Mouse (Mus musculus): Measurements from ENCODE around the gene Palm2. TPM values are rescaled to one million over a fixed set of nuclear protein-coding genes. Genes with fewer than 3 reads are reported as not detected.
A peak's percentile ranks its signal among the peaks of the same experiment; 100 is the strongest.

Gene Palm2
- polyA plus RNA-seq, 1 experiment from 2014 or later: 9.7 TPM

GRCm38 (mm10) chr4:57656861-57657260 is 222.8 kb downstream of the Palm2 start:
- Histone ChIP-seq H3K27ac (no peak overlapping the region), H3K9me3 (no peaks in the 10 kb centered on the region), H3K4me3 (no peak overlapping the region), H3K4me1 (no peaks in the 10 kb centered on the region), H3K36me3 (peaks cover 36% of the 10 kb centered on the region), H3K27me3 (no peaks in the 10 kb centered on the region), H3K4me2 (replicated peaks) (no peak overlapping the region), H3K9ac (no peak overlapping the region)
- no peak for ATAC-seq (ENCODE audit: low FRiP score, low read depth)
- 81% methylated on average over 3 of the region's 3 CpGs for WGBS

DNA sequence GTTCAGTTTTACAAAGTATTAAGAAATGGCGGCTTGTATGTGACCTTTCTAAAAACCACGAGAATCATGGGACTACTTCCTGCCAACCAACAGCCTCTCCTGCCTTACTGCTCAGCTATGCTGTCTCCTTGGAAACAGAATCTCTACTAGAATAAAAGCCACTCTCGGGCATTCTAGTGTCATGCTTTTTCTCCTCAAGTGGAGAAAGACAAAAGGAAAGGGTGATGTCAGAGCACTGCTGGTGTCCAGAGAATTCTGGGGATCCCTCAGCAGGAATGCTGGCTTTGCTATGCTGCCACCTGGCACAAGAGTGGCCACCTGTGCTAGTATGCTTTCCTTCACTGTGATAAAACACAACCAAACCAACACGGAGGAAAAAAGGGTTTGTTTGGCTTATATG is 226.4 kb downstream of the Palm2 start:
- WGBS: 32% methylated on average over 4 of the region's 4 CpGs
- Histone ChIP-seq H3K4me3 (no peak overlapping the region), H3K4me1 (no peaks in the 10 kb centered on the region), H3K9ac (no peak overlapping the region), H3K9me3 (no peaks in the 10 kb centered on the region), H3K36me3 (peaks cover 35% of the 10 kb centered on the region), H3K27ac (no peak overlapping the region), H3K27me3 (no peaks in the 10 kb centered on the region), H3K4me2 (replicated peaks) (no peak overlapping the region)
- no peak for ATAC-seq (ENCODE audit: low FRiP score, low read depth)

DNA sequence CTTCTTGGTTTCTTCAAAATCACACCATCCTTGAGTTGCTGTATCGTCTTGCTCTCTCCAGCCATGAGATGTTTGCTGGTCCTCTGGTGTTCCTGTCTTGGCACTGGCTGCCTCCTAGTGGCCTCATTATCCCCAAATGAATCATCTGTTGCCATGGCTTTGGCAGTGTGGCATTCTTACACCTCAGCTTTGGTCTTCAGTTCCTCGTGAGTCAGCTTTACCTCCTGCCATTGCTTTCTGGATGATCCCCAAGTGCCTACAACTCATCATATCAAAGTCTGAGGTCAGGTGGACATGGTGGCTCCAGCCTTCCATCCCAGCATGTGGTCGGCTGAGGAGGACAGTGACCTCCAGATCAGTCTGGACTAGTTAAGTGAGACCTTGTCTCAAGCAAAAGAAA is 232.1 kb downstream of the Palm2 start:
- no peak overlapping the region for H3K4me2 ChIP-seq (replicated peaks)
- H3K27ac ChIP-seq: no peak overlapping the region
- ATAC-seq (ENCODE audit: low FRiP score, low read depth): no peak
- H3K4me3 ChIP-seq: no peak overlapping the region
- H3K4me1 ChIP-seq: peaks cover 9% of the 10 kb centered on the region
- 77% methylated on average over 3 of the region's 3 CpGs for WGBS
- H3K27me3 ChIP-seq: no peaks in the 10 kb centered on the region
- H3K9me3 ChIP-seq: no peaks in the 10 kb centered on the region
- H3K36me3 ChIP-seq: peaks cover 20% of the 10 kb centered on the region
- H3K9ac ChIP-seq: no peak overlapping the region

DNA sequence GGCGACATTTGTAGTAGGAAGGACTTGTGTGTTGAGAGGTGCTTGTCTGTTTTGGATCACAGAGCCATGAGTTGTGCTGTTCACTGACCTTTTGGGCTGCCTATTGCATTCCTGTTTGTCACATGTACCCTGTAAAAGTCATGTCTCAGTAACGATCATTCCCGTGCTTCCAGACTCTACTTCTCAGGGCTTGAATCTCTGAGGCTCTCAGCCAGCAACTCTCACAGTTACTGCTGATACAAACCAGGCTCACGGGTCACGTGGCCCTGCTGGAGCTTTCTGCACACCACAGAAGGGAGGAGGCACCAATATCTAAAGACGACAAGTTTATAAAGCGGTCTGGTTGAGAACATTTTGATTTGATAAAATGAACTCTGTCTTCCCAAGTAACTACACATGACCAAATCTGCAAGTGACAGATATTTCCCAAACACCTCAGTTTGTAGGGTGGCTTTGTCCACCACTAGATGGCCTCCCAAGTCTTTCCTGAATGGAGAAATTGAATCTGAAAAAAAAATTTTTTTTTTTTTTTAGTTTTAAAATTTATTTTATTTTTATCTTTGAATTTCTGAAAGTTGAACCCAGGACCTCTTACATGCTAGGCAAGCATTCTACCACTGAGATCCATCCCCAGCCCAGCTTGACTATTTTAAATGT is 236.9 kb downstream of the Palm2 start:
- Histone ChIP-seq H3K4me2 (replicated peaks) (no peak overlapping the region), H3K9ac (no peak overlapping the region), H3K27ac (no peak overlapping the region; the same call in 1 of the 2 replicates), H3K4me3 (no peak overlapping the region), H3K9me3 (no peaks in the 10 kb centered on the region), H3K4me1 (peaks cover 41% of the 10 kb centered on the region), H3K36me3 (peaks cover 4% of the 10 kb centered on the region; the same call in 1 of the 2 replicates), H3K27me3 (no peaks in the 10 kb centered on the region)
- 26% methylated on average over 7 of the region's 7 CpGs for WGBS
- no peak for ATAC-seq (ENCODE audit: low FRiP score, low read depth)

GRCm38 (mm10) chr4:57672541-57672940 is 238.5 kb downstream of the Palm2 start:
- H3K27ac ChIP-seq: no peak overlapping the region; the same call in 1 of the 2 replicates
- no peak overlapping the region for H3K9ac ChIP-seq
- peaks cover 43% of the 10 kb centered on the region for H3K4me1 ChIP-seq
- H3K4me2 ChIP-seq (replicated peaks): no peak overlapping the region
- no peaks in the 10 kb centered on the region for H3K36me3 ChIP-seq
- H3K9me3 ChIP-seq: no peaks in the 10 kb centered on the region
- H3K27me3 ChIP-seq: no peaks in the 10 kb centered on the region
- no peak for ATAC-seq (ENCODE audit: low FRiP score, low read depth)
- H3K4me3 ChIP-seq: no peak overlapping the region
- WGBS: 73% methylated on average over 4 of the region's 4 CpGs

- no peaks in the 10 kb centered on the region for H3K27me3 ChIP-seq
- H3K9ac ChIP-seq: no peak overlapping the region
- no peak overlapping the region for H3K4me3 ChIP-seq
- peak overlapping the region; percentile 28; the same call in 1 of the 2 replicates for H3K27ac ChIP-seq
- peaks cover 43% of the 10 kb centered on the region for H3K4me1 ChIP-seq
- H3K4me2 ChIP-seq (replicated peaks): peak overlapping the region; percentile 54
- peak; percentile 45; the same call in 1 of the 2 replicates for ATAC-seq (ENCODE audit: low FRiP score, low read depth)
- WGBS: 11% methylated on average over 12 of the region's 12 CpGs
- no peaks in the 10 kb centered on the region for H3K9me3 ChIP-seq
- H3K36me3 ChIP-seq: no peaks in the 10 kb centered on the region
These were observed 239.2 kb downstream of the Palm2 start for GRCm38 (mm10) chr4:57672996-57673906.

GRCm38 (mm10) chr4:57674351-57674750 is 240.3 kb downstream of the Palm2 start:
- Histone ChIP-seq H3K9ac (no peak overlapping the region), H3K27ac (peak overlapping the region; percentile 12; the same call in 1 of the 2 replicates), H3K36me3 (no peaks in the 10 kb centered on the region), H3K4me3 (no peak overlapping the region), H3K4me2 (replicated peaks) (no peak overlapping the region), H3K27me3 (no peaks in the 10 kb centered on the region), H3K4me1 (peaks cover 43% of the 10 kb centered on the region), H3K9me3 (no peaks in the 10 kb centered on the region)
- 66% methylated on average over 7 of the region's 7 CpGs for WGBS
- no peak for ATAC-seq (ENCODE audit: low FRiP score, low read depth)

DNA sequence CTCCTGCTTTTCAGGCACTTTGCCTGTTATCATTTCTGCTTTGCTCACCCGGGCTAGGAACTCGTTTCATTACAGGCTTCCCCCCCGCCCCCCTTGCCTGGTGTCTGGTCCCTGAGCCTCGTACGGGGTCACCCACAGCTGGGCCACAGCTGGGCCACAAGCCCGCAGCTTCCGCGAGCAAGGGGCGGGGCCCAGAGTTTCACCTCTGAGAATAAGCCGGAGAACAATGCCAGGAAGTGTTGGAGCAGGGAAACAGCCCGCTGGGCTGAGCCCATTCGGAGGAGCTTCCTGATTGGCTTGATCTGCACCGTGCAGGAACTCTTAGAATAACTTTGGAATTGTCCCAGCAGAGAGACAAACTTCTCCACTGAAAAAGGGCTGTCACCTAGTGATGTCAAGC is 241.3 kb downstream of the Palm2 start:
- peak; percentile 64; the same call in 1 of the 2 replicates for ATAC-seq (ENCODE audit: low FRiP score, low read depth)
- Histone ChIP-seq H3K4me3 (peak overlapping the region; percentile 23; the same call in 1 of the 2 replicates), H3K36me3 (no peaks in the 10 kb centered on the region), H3K4me2 (replicated peaks) (peak overlapping the region; percentile 55), H3K4me1 (peaks cover 42% of the 10 kb centered on the region), H3K9ac (peak overlapping the region; percentile 43), H3K27ac (peak overlapping the region; percentile 23; the same call in 1 of the 2 replicates), H3K9me3 (no peaks in the 10 kb centered on the region), H3K27me3 (no peaks in the 10 kb centered on the region)
- 2% methylated on average over 13 of the region's 13 CpGs for WGBS

DNA sequence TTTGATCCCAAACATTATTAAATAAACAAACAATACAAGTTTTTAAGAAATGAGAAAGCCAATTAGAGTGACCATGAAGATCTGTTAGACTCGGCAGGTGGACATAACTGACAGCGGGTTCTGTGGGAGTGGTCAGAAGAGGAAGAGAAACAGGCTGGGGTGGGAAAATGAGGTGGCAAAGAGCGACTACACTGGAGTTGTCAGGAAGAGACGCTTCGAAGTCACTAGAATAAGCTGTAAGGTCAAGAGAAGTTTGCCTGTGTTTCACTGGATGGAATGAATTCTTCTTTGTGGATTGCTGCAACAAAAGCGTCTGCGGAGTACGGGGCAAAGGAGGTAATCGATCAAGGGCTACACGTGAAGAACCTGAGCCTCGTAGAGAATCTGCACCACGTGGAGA is 243.9 kb downstream of the Palm2 start:
- ATAC-seq (ENCODE audit: low FRiP score, low read depth): no peak
- no peak overlapping the region for H3K9ac ChIP-seq
- no peak overlapping the region for H3K27ac ChIP-seq
- H3K4me3 ChIP-seq: no peak overlapping the region
- H3K27me3 ChIP-seq: no peaks in the 10 kb centered on the region
- H3K4me1 ChIP-seq: peaks cover 36% of the 10 kb centered on the region
- H3K9me3 ChIP-seq: no peaks in the 10 kb centered on the region
- H3K4me2 ChIP-seq (replicated peaks): no peak overlapping the region
- H3K36me3 ChIP-seq: no peaks in the 10 kb centered on the region
- 83% methylated on average over 12 of the region's 12 CpGs for WGBS

- peaks cover 32% of the 10 kb centered on the region for H3K4me1 ChIP-seq
- no peak overlapping the region for H3K27ac ChIP-seq
- no peak overlapping the region for H3K4me2 ChIP-seq (replicated peaks)
- WGBS: 88% methylated on average over 9 of the region's 9 CpGs
- no peaks in the 10 kb centered on the region for H3K27me3 ChIP-seq
- no peak for ATAC-seq (ENCODE audit: low FRiP score, low read depth)
- H3K4me3 ChIP-seq: no peak overlapping the region
- no peaks in the 10 kb centered on the region for H3K9me3 ChIP-seq
- no peak overlapping the region for H3K9ac ChIP-seq
- H3K36me3 ChIP-seq: no peaks in the 10 kb centered on the region
These were observed 245.0 kb downstream of the Palm2 start for GRCm38 (mm10) chr4:57678991-57679457.

DNA sequence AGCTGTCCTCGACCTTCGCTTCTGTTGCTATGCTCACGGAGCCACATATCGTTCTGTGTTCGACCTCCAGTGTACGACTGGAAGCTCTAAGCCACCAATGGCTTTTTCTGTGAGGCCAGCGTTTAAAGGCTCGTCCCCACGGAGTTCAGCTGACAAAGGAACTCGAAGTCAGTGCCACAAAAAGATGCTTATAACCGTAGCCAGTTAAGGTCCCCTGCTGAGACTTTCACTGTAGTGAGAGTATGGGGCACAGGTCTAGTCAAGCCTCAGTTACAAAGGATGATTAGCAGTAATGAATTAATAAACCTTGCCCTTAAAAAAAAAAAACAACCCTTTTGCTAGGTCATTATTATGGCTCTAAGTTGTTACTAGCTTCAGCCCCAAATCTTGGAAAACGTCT is 246.1 kb downstream of the Palm2 start:
- H3K9me3 ChIP-seq: no peaks in the 10 kb centered on the region
- H3K36me3 ChIP-seq: no peaks in the 10 kb centered on the region
- H3K4me1 ChIP-seq: peaks cover 32% of the 10 kb centered on the region
- no peaks in the 10 kb centered on the region for H3K27me3 ChIP-seq
- no peak for ATAC-seq (ENCODE audit: low FRiP score, low read depth)
- no peak overlapping the region for H3K4me3 ChIP-seq
- H3K9ac ChIP-seq: no peak overlapping the region
- H3K4me2 ChIP-seq (replicated peaks): no peak overlapping the region
- H3K27ac ChIP-seq: no peak overlapping the region
- WGBS: 71% methylated on average over 12 of the region's 12 CpGs

DNA sequence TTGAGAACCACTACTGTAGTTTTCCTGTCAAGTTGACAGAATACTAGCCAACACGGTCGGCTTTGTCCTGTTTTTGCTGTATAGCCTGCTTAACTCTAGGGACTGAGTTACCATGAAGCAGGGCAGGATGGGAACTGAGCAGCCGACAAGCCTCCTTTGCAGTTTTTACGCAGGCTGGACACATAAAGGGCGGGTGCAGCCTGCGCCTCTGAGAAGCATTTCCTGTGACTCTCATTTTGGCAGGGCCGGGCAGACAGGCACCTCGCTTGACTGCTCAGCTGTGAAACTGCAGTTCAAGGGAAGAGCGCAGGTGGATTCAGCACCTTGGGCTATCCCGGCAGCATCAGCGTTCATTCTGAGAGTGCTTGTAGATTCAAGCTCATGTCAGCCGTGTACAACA is 247.5 kb downstream of the Palm2 start:
- no peaks in the 10 kb centered on the region for H3K9me3 ChIP-seq
- no peak overlapping the region for H3K4me2 ChIP-seq (replicated peaks)
- H3K27ac ChIP-seq: no peak overlapping the region
- H3K9ac ChIP-seq: no peak overlapping the region
- H3K4me1 ChIP-seq: peaks cover 26% of the 10 kb centered on the region
- H3K4me3 ChIP-seq: no peak overlapping the region
- H3K36me3 ChIP-seq: no peaks in the 10 kb centered on the region
- H3K27me3 ChIP-seq: no peaks in the 10 kb centered on the region
- no peak for ATAC-seq (ENCODE audit: low FRiP score, low read depth)
- WGBS: 55% methylated on average over 12 of the region's 12 CpGs

Data from limb, embryonic 13.5 days (tissue).